In the genomic region with DNA sequence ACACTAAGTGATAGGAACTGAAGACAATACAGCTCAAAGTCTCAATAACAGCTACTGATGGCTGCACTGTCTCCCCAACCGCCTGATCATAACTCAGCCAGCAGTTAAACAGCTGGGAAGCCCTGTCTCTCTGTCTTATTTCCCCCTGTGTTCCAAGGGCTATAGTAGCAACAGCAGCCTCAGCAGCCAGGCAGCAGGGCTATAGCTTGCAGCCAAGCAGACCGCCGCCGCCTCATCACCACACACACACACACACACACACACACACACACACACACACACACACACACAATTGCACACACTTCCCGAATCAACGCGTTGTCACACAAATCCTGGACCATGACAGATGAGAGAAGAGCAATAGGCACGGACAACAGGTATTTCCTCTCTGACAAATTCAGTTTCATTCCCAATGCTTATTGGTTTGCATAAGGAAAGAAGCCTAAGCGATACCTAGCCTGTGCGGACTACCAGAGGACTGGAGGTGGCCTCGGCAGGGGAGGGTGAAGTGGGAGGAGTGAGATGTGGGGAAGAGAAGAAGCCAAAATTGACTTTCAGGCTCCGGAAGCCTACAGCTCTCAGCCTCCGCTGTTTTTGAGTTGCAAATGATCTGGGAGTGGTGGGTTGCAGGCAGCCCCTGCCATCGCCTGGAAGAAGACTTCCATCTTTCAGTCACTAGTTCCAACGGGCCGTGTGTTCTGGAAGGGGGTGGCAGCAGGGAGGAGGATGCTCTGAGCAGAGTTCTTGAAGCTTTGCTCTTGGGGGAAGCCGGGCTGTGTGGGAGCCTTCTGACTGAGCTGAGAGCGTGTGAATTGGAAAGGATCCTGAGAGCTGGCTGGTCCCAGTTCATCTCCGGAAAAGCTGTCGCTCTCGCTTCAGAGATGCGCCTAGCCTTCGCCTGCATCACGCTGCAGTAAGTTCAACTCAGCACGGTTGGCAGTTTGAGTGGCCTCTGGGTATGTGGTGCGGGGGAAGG, we compare ENCODE assay signal across 8 mouse cellular contexts.
DNase-seq lines count a peak whose midpoint lies in the region; ATAC-seq lines count a peak whose summit lies in the region.

No protein-coding gene starts in this region.

- no peaks in the 10 kb centered on the region for H3K36me3 ChIP-seq in hindbrain, embryonic 15.5 days
- H3K36me3 ChIP-seq in limb, embryonic 11.5 days (ENCODE audit: control insufficient read depth, insufficient read depth, low read length), result no peaks in the 10 kb centered on the region

- H3K4me3 ChIP-seq in hindbrain, embryonic 15.5 days, result peak overlapping the region; percentile 53
- peak overlapping the region; percentile 39 for H3K4me3 ChIP-seq in limb, embryonic 11.5 days (ENCODE audit: low read depth, low read length)

- DNase-seq in R1 (ENCODE audit: low read depth, low spot score), result peak; percentile 84
- peak; percentile 56 for DNase-seq in cerebellum, adult 9-11 months
- DNase-seq in frontal cortex, postnatal 10 days (ENCODE audit: low spot score in 2 of 2), result peak; percentile 63 to 65
- peak; percentile 48 for DNase-seq in limb, embryonic 11.5 days (ENCODE audit: low spot score)
- peak; percentile 52 for DNase-seq in neural tube, embryonic 10.5 days (ENCODE audit: extremely low spot score, low spot score)
- no peak for DNase-seq in thymus, postnatal 25 days
- no peak for DNase-seq in c-Kit-positive CD71-positive TER-119-positive erythroid progenitor cells, embryonic 14.5 days (ENCODE audit: low spot score)

- H3K27me3 ChIP-seq in hindbrain, embryonic 15.5 days, result no peaks in the 10 kb centered on the region
- no peaks in the 10 kb centered on the region for H3K27me3 ChIP-seq in limb, embryonic 11.5 days (ENCODE audit: control insufficient read depth, insufficient read depth, low read length)

- WGBS in hindbrain, embryonic 15.5 days, result 1% methylated on average over 26 of the region's 26 CpGs
- WGBS in limb, embryonic 11.5 days, result 1% methylated on average over 26 of the region's 26 CpGs

- peak overlapping the region; percentile 40 for H3K9ac ChIP-seq in hindbrain, embryonic 15.5 days
- H3K9ac ChIP-seq in limb, embryonic 11.5 days (ENCODE audit: low read length), result no peak overlapping the region

- ATAC-seq in hindbrain, embryonic 15.5 days (ENCODE audit: low FRiP score, low read depth), result peak; percentile 92
- ATAC-seq in limb, embryonic 11.5 days (ENCODE audit: insufficient number of reproducible peaks, low FRiP score, low TSS enrichment, low read depth), result peak; percentile 39; the same call in 1 of the 2 replicates

- no peaks in the 10 kb centered on the region for H3K9me3 ChIP-seq in hindbrain, embryonic 15.5 days
- no peaks in the 10 kb centered on the region for H3K9me3 ChIP-seq in limb, embryonic 11.5 days (ENCODE audit: control insufficient read depth, low read length)

- peak overlapping the region; percentile 89 for H3K4me2 ChIP-seq in hindbrain, embryonic 15.5 days
- peak overlapping the region; percentile 91 for H3K4me2 ChIP-seq in limb, embryonic 11.5 days (ENCODE audit: low read depth, severe bottlenecking)

- H3K4me1 ChIP-seq in hindbrain, embryonic 15.5 days (replicated peaks), result peaks cover 3% of the 10 kb centered on the region; the same call in 1 of the 2 replicates
- H3K4me1 ChIP-seq in limb, embryonic 11.5 days (ENCODE audit: control insufficient read depth, insufficient read depth, low read length), result no peaks in the 10 kb centered on the region

- peak overlapping the region; percentile 55 for H3K27ac ChIP-seq in hindbrain, embryonic 15.5 days (replicated peaks)
- H3K27ac ChIP-seq in limb, embryonic 11.5 days (replicated peaks; ENCODE audit: low read depth, low read length), result no peak overlapping the region

Comparison
In these comparisons a context has a peak if more than half of its experiments do, and no peak if none do; other contexts are left out.
1. DNase-seq: peak in R1 (single experiment), cerebellum, adult 9-11 months (single experiment), frontal cortex, postnatal 10 days (2 of 2), limb, embryonic 11.5 days (single experiment) and neural tube, embryonic 10.5 days (single experiment); none in thymus, postnatal 25 days (single experiment) and c-Kit-positive CD71-positive TER-119-positive erythroid progenitor cells, embryonic 14.5 days (single experiment).